Mouse (Mus musculus): ENCODE results near the gene Gm42417. TPM values are rescaled to one million over a fixed set of nuclear protein-coding genes. Genes with fewer than 3 reads are reported as not detected.

Gm42417 gene
- polyA plus RNA-seq, 1 experiment from 2014 or later = not detected

DNA sequence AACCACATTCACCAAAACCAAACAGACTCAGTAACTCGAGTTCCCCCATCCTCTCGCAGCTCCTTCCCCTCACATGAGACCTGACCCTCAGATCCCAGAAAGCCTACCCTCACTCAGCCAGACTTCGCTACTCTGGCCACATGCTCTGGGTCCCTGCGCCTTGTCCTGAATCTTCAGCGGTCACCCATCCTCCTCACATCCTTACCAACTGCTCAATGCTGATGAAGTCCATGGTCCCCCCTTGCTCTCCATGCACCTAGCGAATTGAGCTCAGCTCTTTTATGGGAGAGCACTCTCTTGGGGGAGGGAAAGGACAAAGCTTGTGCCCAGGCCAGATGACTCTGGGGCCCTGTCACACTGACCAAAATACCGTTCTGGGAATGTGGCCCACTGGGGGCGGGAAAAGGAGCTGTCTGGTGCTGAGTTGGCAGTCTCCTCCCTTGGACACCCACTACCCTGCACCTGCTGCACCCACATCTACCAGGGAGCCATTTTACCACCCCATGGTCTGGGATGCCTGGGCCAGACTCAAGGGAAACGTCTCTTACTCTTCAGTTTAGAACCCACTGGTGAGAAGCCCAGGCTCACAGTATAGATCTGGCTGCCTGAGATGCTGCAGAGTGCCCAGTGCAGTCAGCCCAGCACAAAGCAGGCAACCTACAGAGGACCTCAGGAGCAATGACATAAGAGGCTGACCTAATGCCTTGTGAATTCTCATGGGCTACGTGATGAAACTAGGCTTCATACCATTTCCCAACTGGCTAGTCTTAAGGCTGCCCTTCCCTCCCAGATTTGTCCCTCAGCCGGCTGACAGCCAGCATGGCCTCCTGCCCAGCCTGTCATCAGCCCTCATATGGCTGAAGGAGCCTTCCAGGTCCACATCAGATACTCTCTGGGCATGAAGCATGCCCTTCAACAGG is 3.5 kb downstream of the Gm42417 start:
- Histone ChIP-seq H3K9ac (replicated peaks; ENCODE audit: low read depth, low read length) (no peak overlapping the region), H3K4me3 (ENCODE audit: low read depth, low read length) (no peak overlapping the region), H3K9me3 (ENCODE audit: control insufficient read depth, low read depth, low read length) (no peaks in the 10 kb centered on the region), H3K4me1 (ENCODE audit: control insufficient read depth, insufficient read depth, low read length) (no peaks in the 10 kb centered on the region), H3K4me2 (replicated peaks; ENCODE audit: low read depth, low read length) (no peak overlapping the region), H3K27me3 (ENCODE audit: control insufficient read depth, insufficient read depth, low read length) (no peaks in the 10 kb centered on the region), H3K27ac (ENCODE audit: low read length) (no peak overlapping the region), H3K36me3 (ENCODE audit: control insufficient read depth, insufficient read depth, low read length) (peaks cover 29% of the 10 kb centered on the region)
- WGBS = 80% methylated on average over 11 of the region's 11 CpGs
- ATAC-seq (ENCODE audit: insufficient number of reproducible peaks, insufficient read depth, low FRiP score, low read depth) = no peak

DNA sequence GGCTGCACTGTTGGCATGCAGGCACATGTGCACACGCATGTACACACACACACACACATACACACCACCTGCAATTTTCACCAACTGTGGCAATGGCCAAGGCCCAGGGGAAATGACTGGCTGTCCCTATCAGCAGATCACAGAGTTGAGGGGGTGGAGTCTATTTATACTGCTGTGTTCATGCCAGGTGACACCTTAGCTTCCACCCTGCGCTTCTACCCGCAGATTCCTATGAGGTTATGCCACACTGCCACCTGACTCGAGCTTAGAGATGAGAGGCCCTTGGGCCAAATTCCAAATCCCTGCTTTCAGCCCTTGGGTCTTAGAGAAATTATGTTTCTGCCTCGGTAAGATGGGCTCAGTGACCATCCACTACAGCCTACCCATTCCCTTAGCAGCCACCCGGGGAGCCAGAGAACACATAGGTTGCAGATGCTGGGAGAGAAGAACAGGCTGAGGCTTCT is 4.6 kb downstream of the Gm42417 start:
- Histone ChIP-seq H3K4me3 (ENCODE audit: low read depth, low read length) (no peak overlapping the region), H3K9me3 (ENCODE audit: control insufficient read depth, low read depth, low read length) (no peaks in the 10 kb centered on the region), H3K4me1 (ENCODE audit: control insufficient read depth, insufficient read depth, low read length) (no peaks in the 10 kb centered on the region), H3K4me2 (replicated peaks; ENCODE audit: low read depth, low read length) (no peak overlapping the region), H3K9ac (replicated peaks; ENCODE audit: low read depth, low read length) (no peak overlapping the region), H3K27ac (ENCODE audit: low read length) (no peak overlapping the region), H3K27me3 (ENCODE audit: control insufficient read depth, insufficient read depth, low read length) (no peaks in the 10 kb centered on the region), H3K36me3 (ENCODE audit: control insufficient read depth, insufficient read depth, low read length) (peaks cover 21% of the 10 kb centered on the region)
- no peak for ATAC-seq (ENCODE audit: insufficient number of reproducible peaks, insufficient read depth, low FRiP score, low read depth)
- 75% methylated on average over 6 of the region's 6 CpGs for WGBS

DNA sequence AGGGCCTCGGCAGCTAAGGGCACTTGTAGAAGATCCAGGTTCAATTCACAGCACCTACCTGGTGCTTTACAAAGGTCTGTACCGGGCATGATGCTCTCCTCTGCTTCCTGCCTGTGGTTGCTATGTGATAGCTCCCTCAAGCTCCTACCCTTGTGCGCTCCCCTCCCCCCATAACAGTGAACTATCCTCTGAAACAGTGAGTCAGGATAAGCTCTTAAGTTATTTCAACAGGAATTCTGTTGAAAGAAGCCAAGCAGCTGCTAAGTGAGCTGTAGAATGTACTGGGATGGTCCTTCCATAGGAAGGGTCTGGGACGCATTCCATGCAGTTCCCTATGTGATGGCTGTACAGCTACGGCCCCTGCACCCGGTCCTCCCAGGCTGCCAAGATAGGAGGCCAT is 5.7 kb downstream of the Gm42417 start:
- Histone ChIP-seq H3K4me2 (replicated peaks; ENCODE audit: low read depth, low read length) (no peak overlapping the region), H3K9ac (replicated peaks; ENCODE audit: low read depth, low read length) (no peak overlapping the region), H3K27me3 (ENCODE audit: control insufficient read depth, insufficient read depth, low read length) (no peaks in the 10 kb centered on the region), H3K4me1 (ENCODE audit: control insufficient read depth, insufficient read depth, low read length) (no peaks in the 10 kb centered on the region), H3K9me3 (ENCODE audit: control insufficient read depth, low read depth, low read length) (no peaks in the 10 kb centered on the region), H3K36me3 (ENCODE audit: control insufficient read depth, insufficient read depth, low read length) (peaks cover 12% of the 10 kb centered on the region), H3K4me3 (ENCODE audit: low read depth, low read length) (no peak overlapping the region), H3K27ac (ENCODE audit: low read length) (no peak overlapping the region; the same call in 1 of the 2 replicates)
- ATAC-seq (ENCODE audit: insufficient number of reproducible peaks, insufficient read depth, low FRiP score, low read depth) = no peak
- 75% methylated on average over 6 of the region's 6 CpGs for WGBS

DNA sequence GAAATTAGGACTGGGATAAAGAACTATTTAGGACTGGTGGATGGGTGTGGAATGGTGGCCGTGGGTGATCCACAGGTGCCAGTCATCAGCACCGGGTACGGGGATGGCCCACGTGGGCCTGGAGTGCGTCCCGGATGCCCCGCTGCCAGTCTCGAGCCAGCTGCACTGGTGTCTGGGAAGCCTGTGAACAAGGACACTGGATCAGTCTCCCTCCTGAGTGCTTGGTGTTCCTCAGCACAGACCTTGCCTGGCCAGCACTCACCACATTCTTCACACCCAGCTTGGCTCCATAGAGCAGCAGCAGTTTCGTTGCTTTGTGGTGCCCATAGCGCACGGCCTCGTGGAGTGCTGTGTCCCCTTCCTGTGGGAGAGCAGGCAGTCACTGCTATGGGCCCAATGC is 7.8 kb downstream of the Gm42417 start:
- 89% methylated on average over 12 of the region's 12 CpGs for WGBS
- Histone ChIP-seq H3K4me3 (ENCODE audit: low read depth, low read length) (no peak overlapping the region), H3K4me1 (ENCODE audit: control insufficient read depth, insufficient read depth, low read length) (no peaks in the 10 kb centered on the region), H3K27ac (ENCODE audit: low read length) (no peak overlapping the region), H3K9me3 (ENCODE audit: control insufficient read depth, low read depth, low read length) (no peaks in the 10 kb centered on the region), H3K4me2 (replicated peaks; ENCODE audit: low read depth, low read length) (no peak overlapping the region), H3K27me3 (ENCODE audit: control insufficient read depth, insufficient read depth, low read length) (no peaks in the 10 kb centered on the region), H3K36me3 (ENCODE audit: control insufficient read depth, insufficient read depth, low read length) (peaks cover 3% of the 10 kb centered on the region; the same call in 1 of the 2 replicates), H3K9ac (replicated peaks; ENCODE audit: low read depth, low read length) (no peak overlapping the region)
- ATAC-seq (ENCODE audit: insufficient number of reproducible peaks, insufficient read depth, low FRiP score, low read depth) = no peak

DNA sequence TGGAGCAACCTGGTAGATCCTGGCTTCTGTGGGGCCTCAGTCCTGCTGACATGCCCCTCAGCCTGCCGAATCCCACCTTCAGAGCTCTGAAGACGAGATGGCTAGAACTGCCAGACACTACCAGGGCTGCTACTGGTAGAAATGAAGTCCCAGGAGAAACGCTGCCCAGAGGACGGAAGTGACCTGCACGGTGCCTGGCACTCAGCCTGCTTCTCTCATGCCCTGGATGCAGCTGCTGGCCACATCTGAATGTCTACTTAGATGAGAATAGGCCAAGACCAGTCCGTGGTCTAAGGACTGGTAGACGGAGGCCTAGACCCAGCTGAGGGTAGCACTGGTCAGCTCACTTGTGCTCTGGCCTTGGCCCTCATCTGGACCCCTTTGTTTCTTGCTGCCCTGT is 8.3 kb downstream of the Gm42417 start:
- Histone ChIP-seq H3K9me3 (ENCODE audit: control insufficient read depth, low read depth, low read length) (no peaks in the 10 kb centered on the region), H3K27me3 (ENCODE audit: control insufficient read depth, insufficient read depth, low read length) (no peaks in the 10 kb centered on the region), H3K4me2 (replicated peaks; ENCODE audit: low read depth, low read length) (no peak overlapping the region), H3K9ac (replicated peaks; ENCODE audit: low read depth, low read length) (no peak overlapping the region), H3K36me3 (ENCODE audit: control insufficient read depth, insufficient read depth, low read length) (peaks cover 3% of the 10 kb centered on the region; the same call in 1 of the 2 replicates), H3K4me1 (ENCODE audit: control insufficient read depth, insufficient read depth, low read length) (no peaks in the 10 kb centered on the region), H3K27ac (ENCODE audit: low read length) (no peak overlapping the region), H3K4me3 (ENCODE audit: low read depth, low read length) (no peak overlapping the region)
- WGBS = 90% methylated on average over 7 of the region's 7 CpGs
- ATAC-seq (ENCODE audit: insufficient number of reproducible peaks, insufficient read depth, low FRiP score, low read depth) = no peak

DNA sequence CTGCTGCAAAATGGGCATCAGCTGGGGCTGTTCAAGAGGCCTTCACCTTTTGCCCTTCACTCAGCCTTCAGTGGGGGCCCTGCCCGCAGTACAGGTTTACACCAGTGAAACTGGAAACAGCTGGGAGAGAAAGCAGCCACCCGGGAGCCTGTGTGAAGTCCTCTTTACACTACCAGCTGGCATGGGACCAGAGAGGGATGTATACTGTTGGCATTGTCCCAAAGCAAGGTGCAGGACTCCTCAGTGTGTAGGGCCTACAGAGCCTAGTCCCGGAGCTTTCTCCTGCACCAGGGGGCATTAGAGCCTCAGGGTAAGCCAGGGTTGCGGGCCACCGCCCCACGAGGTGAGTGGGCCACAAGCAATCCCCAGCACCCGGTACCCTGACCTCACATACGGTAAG is 8.7 kb downstream of the Gm42417 start:
- H3K9ac ChIP-seq (replicated peaks; ENCODE audit: low read depth, low read length) = no peak overlapping the region
- no peak overlapping the region for H3K4me3 ChIP-seq (ENCODE audit: low read depth, low read length)
- ATAC-seq (ENCODE audit: insufficient number of reproducible peaks, insufficient read depth, low FRiP score, low read depth) = peak; percentile 33; the same call in 1 of the 2 replicates
- H3K4me2 ChIP-seq (replicated peaks; ENCODE audit: low read depth, low read length) = no peak overlapping the region
- H3K27me3 ChIP-seq (ENCODE audit: control insufficient read depth, insufficient read depth, low read length) = no peaks in the 10 kb centered on the region
- H3K36me3 ChIP-seq (ENCODE audit: control insufficient read depth, insufficient read depth, low read length) = peaks cover 8% of the 10 kb centered on the region; the same call in 1 of the 2 replicates
- no peaks in the 10 kb centered on the region for H3K9me3 ChIP-seq (ENCODE audit: control insufficient read depth, low read depth, low read length)
- WGBS = 68% methylated on average over 8 of the region's 8 CpGs
- no peaks in the 10 kb centered on the region for H3K4me1 ChIP-seq (ENCODE audit: control insufficient read depth, insufficient read depth, low read length)
- no peak overlapping the region for H3K27ac ChIP-seq (ENCODE audit: low read length)

DNA sequence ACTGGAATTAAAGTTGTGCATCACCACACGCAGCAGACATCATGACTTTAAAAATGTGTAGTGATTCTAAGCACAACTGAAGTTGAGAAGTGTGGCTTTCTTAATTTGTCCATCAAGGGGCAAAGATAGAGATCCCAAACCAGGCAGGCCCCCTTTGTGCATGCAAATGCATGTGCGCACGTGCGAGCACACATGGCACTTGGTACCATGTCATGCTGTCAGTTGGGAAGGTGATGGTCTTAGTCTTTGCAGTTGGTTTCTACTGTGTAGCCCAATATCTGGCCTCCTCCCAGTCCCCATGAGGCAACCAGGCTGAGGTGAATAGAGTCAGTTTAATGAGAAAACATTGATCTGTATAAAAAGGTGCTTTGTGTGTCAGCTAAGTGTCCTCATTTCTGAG is 9.4 kb downstream of the Gm42417 start:
- Histone ChIP-seq H3K4me2 (replicated peaks; ENCODE audit: low read depth, low read length) (no peak overlapping the region), H3K9me3 (ENCODE audit: control insufficient read depth, low read depth, low read length) (no peaks in the 10 kb centered on the region), H3K27ac (ENCODE audit: low read length) (no peak overlapping the region), H3K4me1 (ENCODE audit: control insufficient read depth, insufficient read depth, low read length) (no peaks in the 10 kb centered on the region), H3K9ac (replicated peaks; ENCODE audit: low read depth, low read length) (no peak overlapping the region), H3K36me3 (ENCODE audit: control insufficient read depth, insufficient read depth, low read length) (peaks cover 14% of the 10 kb centered on the region), H3K4me3 (ENCODE audit: low read depth, low read length) (no peak overlapping the region), H3K27me3 (ENCODE audit: control insufficient read depth, insufficient read depth, low read length) (no peaks in the 10 kb centered on the region)
- no peak for ATAC-seq (ENCODE audit: insufficient number of reproducible peaks, insufficient read depth, low FRiP score, low read depth)
- 96% methylated on average over 4 of the region's 4 CpGs for WGBS

DNA sequence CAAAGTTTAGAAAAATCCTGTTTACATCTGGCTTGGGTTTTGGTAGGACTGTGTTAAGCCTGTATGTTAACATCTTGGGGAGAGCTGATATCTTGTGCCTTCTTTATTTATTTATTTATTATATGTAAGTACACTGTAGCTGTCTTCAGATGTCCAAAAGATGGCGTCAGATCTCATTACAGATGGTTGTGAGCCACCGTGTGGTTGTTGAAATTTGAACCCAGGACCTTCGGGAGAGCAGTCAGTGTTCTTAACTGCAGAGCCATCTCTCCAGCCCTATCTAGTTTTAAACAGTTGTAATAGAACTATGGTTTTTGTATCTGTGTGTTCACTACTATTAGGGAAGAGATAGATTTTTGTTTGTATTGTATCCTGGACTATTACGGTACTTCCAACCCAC is 10.0 kb downstream of the Gm42417 start:
- Histone ChIP-seq H3K9me3 (ENCODE audit: control insufficient read depth, low read depth, low read length) (no peaks in the 10 kb centered on the region), H3K27me3 (ENCODE audit: control insufficient read depth, insufficient read depth, low read length) (no peaks in the 10 kb centered on the region), H3K27ac (ENCODE audit: low read length) (no peak overlapping the region), H3K4me2 (replicated peaks; ENCODE audit: low read depth, low read length) (no peak overlapping the region), H3K36me3 (ENCODE audit: control insufficient read depth, insufficient read depth, low read length) (peaks cover 15% of the 10 kb centered on the region), H3K4me3 (ENCODE audit: low read depth, low read length) (no peak overlapping the region), H3K4me1 (ENCODE audit: control insufficient read depth, insufficient read depth, low read length) (no peaks in the 10 kb centered on the region), H3K9ac (replicated peaks; ENCODE audit: low read depth, low read length) (no peak overlapping the region)
- no peak for ATAC-seq (ENCODE audit: insufficient number of reproducible peaks, insufficient read depth, low FRiP score, low read depth)
- WGBS = 88% methylated on average over 4 of the region's 4 CpGs

Measured in stomach, embryonic 14.5 days (tissue).